In genomic region chr9:107735356-107736184, GRCm38 (mm10) we compare ENCODE assay signal across 9 mouse cellular contexts. TPM values are rescaled to one million over a fixed set of nuclear protein-coding genes. Genes with fewer than 3 reads are reported as not detected.
DNase-seq lines count a peak whose midpoint lies in the region; ATAC-seq and TF ChIP-seq lines count a peak whose summit lies in the region.
"Had no signal": no experiment of that assay in that cellular context is flagged by ENCODE, and none has a peak within 500 bp of the region (broad histone marks: within the 10 kb centered on the region; RNA-seq: fewer than 3 reads in every experiment).

No protein-coding gene starts in this region.

- no peak for TF ChIP-seq CTCF in kidney, adult 2 months (conservative IDR thresholded peaks at IDR 0.05; ENCODE audit: insufficient read depth, insufficient read length, low read depth, low read length)

- no peak overlapping the region for H3K4me3 ChIP-seq in kidney, adult 2 months (ENCODE audit: insufficient read depth, low read depth, low read length)
- H3K4me3 ChIP-seq in embryonic facial prominence, embryonic 14.5 days (ENCODE audit: low read depth, low read length) = peak overlapping the region; percentile 23
- peak overlapping the region; percentile 17 for H3K4me3 ChIP-seq in limb, embryonic 11.5 days (ENCODE audit: low read depth, low read length)
- no peak overlapping the region for H3K4me3 ChIP-seq in stomach, embryonic 15.5 days (replicated peaks)

- TF ChIP-seq POLR2A in kidney, adult 2 months (IDR thresholded peaks at IDR 0.05; ENCODE audit: low read depth, low read length) = no peak

- H3K9me3 ChIP-seq in embryonic facial prominence, embryonic 14.5 days (ENCODE audit: control insufficient read depth, low read length) = no peaks in the 10 kb centered on the region
- H3K9me3 ChIP-seq in limb, embryonic 11.5 days (ENCODE audit: control insufficient read depth, low read length) = no peaks in the 10 kb centered on the region
- H3K9me3 ChIP-seq in stomach, embryonic 15.5 days = no peaks in the 10 kb centered on the region

- DNase-seq in kidney, adult 2 months = no peak
- DNase-seq in kidney, adult 9 months = no peak
- peak; percentile 77 for DNase-seq in embryonic facial prominence, embryonic 14.5 days (ENCODE audit: low spot score)
- DNase-seq in limb, embryonic 11.5 days (ENCODE audit: low spot score) = peak; percentile 55
- no peak for DNase-seq in natural killer cell, adult 2 months (ENCODE audit: low spot score in 2 of 2)
- DNase-seq in left cerebral cortex, adult 8-10 months (ENCODE audit: low spot score in 2 of 2) = no peak
- no peak for DNase-seq in ovary, postnatal 36 days (ENCODE audit: low spot score)

- H3K27ac ChIP-seq in kidney, adult 2 months (ENCODE audit: insufficient read depth, low read depth, low read length) = peak overlapping the region; percentile 1; the same call in 1 of the 2 replicates
- H3K27ac ChIP-seq in embryonic facial prominence, embryonic 14.5 days (replicated peaks; ENCODE audit: low read depth, low read length) = peak overlapping the region; percentile 91
- H3K27ac ChIP-seq in limb, embryonic 11.5 days (replicated peaks; ENCODE audit: low read depth, low read length) = peak overlapping the region; percentile 76
- H3K27ac ChIP-seq in stomach, embryonic 15.5 days = peak overlapping the region; percentile 37; the same call in 1 of the 2 replicates
- H3K27ac ChIP-seq: macrophage had no signal

- ATAC-seq in embryonic facial prominence, embryonic 14.5 days (ENCODE audit: low read depth) = peak; percentile 23
- ATAC-seq in limb, embryonic 11.5 days (ENCODE audit: insufficient number of reproducible peaks, low FRiP score, low TSS enrichment, low read depth) = peak; percentile 12
- ATAC-seq in stomach, embryonic 15.5 days (ENCODE audit: insufficient read depth, low FRiP score, low read depth) = no peak

- peak overlapping the region; percentile 53 for H3K4me2 ChIP-seq in embryonic facial prominence, embryonic 14.5 days (ENCODE audit: low read depth, low read length)
- peak overlapping the region; percentile 49 for H3K4me2 ChIP-seq in limb, embryonic 11.5 days (ENCODE audit: low read depth, severe bottlenecking)
- peak overlapping the region; percentile 39 for H3K4me2 ChIP-seq in stomach, embryonic 15.5 days

- WGBS in kidney, adult 2 months = 23% methylated on average over 17 of the region's 17 CpGs
- WGBS in embryonic facial prominence, embryonic 14.5 days = 5% methylated on average over 15 of the region's 17 CpGs
- 5% methylated on average over 15 of the region's 17 CpGs for WGBS in limb, embryonic 11.5 days
- WGBS in stomach, embryonic 15.5 days = 12% methylated on average over 17 of the region's 17 CpGs

- H3K9ac ChIP-seq in embryonic facial prominence, embryonic 14.5 days (ENCODE audit: low read depth, low read length) = peak overlapping the region; percentile 48; the same call in 1 of the 2 replicates
- peak overlapping the region; percentile 43 for H3K9ac ChIP-seq in limb, embryonic 11.5 days (ENCODE audit: low read length)
- no peak overlapping the region for H3K9ac ChIP-seq in stomach, embryonic 15.5 days

- no peaks in the 10 kb centered on the region for H3K27me3 ChIP-seq in kidney, adult 2 months (replicated peaks; ENCODE audit: control insufficient read depth, insufficient read depth, low read length)
- H3K27me3 ChIP-seq in embryonic facial prominence, embryonic 14.5 days (replicated peaks; ENCODE audit: control insufficient read depth, insufficient read depth, low read length) = no peaks in the 10 kb centered on the region
- H3K27me3 ChIP-seq in limb, embryonic 11.5 days (ENCODE audit: control insufficient read depth, insufficient read depth, low read length) = no peaks in the 10 kb centered on the region
- H3K27me3 ChIP-seq in stomach, embryonic 15.5 days (replicated peaks) = no peaks in the 10 kb centered on the region

- H3K36me3 ChIP-seq in kidney, adult 2 months (ENCODE audit: control insufficient read depth, insufficient read depth, low read length) = peaks cover 1% of the 10 kb centered on the region; the same call in 1 of the 2 replicates
- peaks cover 21% of the 10 kb centered on the region for H3K36me3 ChIP-seq in embryonic facial prominence, embryonic 14.5 days (ENCODE audit: control insufficient read depth, insufficient read depth, low read length)
- peaks cover 6% of the 10 kb centered on the region; the same call in 1 of the 2 replicates for H3K36me3 ChIP-seq in limb, embryonic 11.5 days (ENCODE audit: control insufficient read depth, insufficient read depth, low read length)
- H3K36me3 ChIP-seq in stomach, embryonic 15.5 days = peaks cover 12% of the 10 kb centered on the region

- H3K4me1 ChIP-seq in kidney, adult 2 months (ENCODE audit: control insufficient read depth, insufficient read depth, low read length) = no peaks in the 10 kb centered on the region
- peaks cover 25% of the 10 kb centered on the region for H3K4me1 ChIP-seq in embryonic facial prominence, embryonic 14.5 days (ENCODE audit: control insufficient read depth, insufficient read depth, low read length)
- peaks cover 36% of the 10 kb centered on the region for H3K4me1 ChIP-seq in limb, embryonic 11.5 days (ENCODE audit: control insufficient read depth, insufficient read depth, low read length)
- H3K4me1 ChIP-seq in stomach, embryonic 15.5 days = peaks cover 35% of the 10 kb centered on the region

RNA-seq across cellular contexts. Expression of gene Sema3f, which starts 25.3 kb away (rescaled TPM):
- polyA plus RNA-seq in kidney, adult 2 months (2012; rRNA removed) = 39.1 and 45.5 TPM in 2 replicates
- polyA plus RNA-seq in embryonic facial prominence, embryonic 14.5 days (2014; fragmentation: Nextera tagmentation; extraction: Ambion mirVana) = 32.8 and 36.9 TPM in 2 replicates
- 27.4 and 32.5 TPM in 2 replicates for polyA plus RNA-seq in limb, embryonic 11.5 days (2014; fragmentation: Nextera tagmentation; extraction: Ambion mirVana)
- polyA plus RNA-seq in stomach, embryonic 15.5 days (2015; fragmentation: Nextera tagmentation; extraction: Ambion mirVana) = 19.7 and 21.3 TPM in 2 replicates
- total RNA-seq in left cerebral cortex, adult 8-10 months (2022) = 10 to 100 TPM; 14.5 to 17.6 (median 16.0) TPM
- polyA plus RNA-seq: macrophage had no signal

RNA-seq across cellular contexts. Expression of gene Rbm5, which starts 35.2 kb away (rescaled TPM):
- 43.8 and 51.5 TPM in 2 replicates for polyA plus RNA-seq in kidney, adult 2 months (2012; rRNA removed)
- polyA plus RNA-seq in embryonic facial prominence, embryonic 14.5 days (2014; fragmentation: Nextera tagmentation; extraction: Ambion mirVana) = 145 and 159 TPM in 2 replicates
- 179 and 195 TPM in 2 replicates for polyA plus RNA-seq in limb, embryonic 11.5 days (2014; fragmentation: Nextera tagmentation; extraction: Ambion mirVana)
- polyA plus RNA-seq in stomach, embryonic 15.5 days (2015; fragmentation: Nextera tagmentation; extraction: Ambion mirVana) = 182 and 185 TPM in 2 replicates
- total RNA-seq in left cerebral cortex, adult 8-10 months (2022) = 100 to 1,000 TPM; 117 to 136 (median 126) TPM

RNA-seq across cellular contexts. Expression of gene Gnat1, which starts 56.1 kb away (rescaled TPM):
- polyA plus RNA-seq in kidney, adult 2 months (2012; rRNA removed) = 0.09 and 0.22 TPM in 2 replicates
- 0.79 and 1.5 TPM in 2 replicates for polyA plus RNA-seq in embryonic facial prominence, embryonic 14.5 days (2014; fragmentation: Nextera tagmentation; extraction: Ambion mirVana)
- 1.7 and 1.8 TPM in 2 replicates for polyA plus RNA-seq in limb, embryonic 11.5 days (2014; fragmentation: Nextera tagmentation; extraction: Ambion mirVana)
- 1.1 and 1.9 TPM in 2 replicates for polyA plus RNA-seq in stomach, embryonic 15.5 days (2015; fragmentation: Nextera tagmentation; extraction: Ambion mirVana)
- 1 to 10 TPM in 1 of 4 experiments, under 1 TPM in 3; 0.32 to 1.0 (median 0.62) TPM for total RNA-seq in left cerebral cortex, adult 8-10 months (2022)
- polyA plus RNA-seq: macrophage had no signal

Comparison
In these comparisons a context has a peak if more than half of its experiments do, and no peak if none do; other contexts are left out.
1. DNase-seq: peak in embryonic facial prominence, embryonic 14.5 days (single experiment) and limb, embryonic 11.5 days (single experiment); none in kidney, adult 2 months (single experiment), kidney, adult 9 months (single experiment), natural killer cell, adult 2 months (0 of 2), left cerebral cortex, adult 8-10 months (0 of 2) and ovary, postnatal 36 days (single experiment).
2. H3K27ac ChIP-seq: peak in every context shown above with its lines; median percentile 91 in embryonic facial prominence, embryonic 14.5 days; 76 in limb, embryonic 11.5 days; 37 in stomach, embryonic 15.5 days; 1 in kidney, adult 2 months.
3. H3K4me3 ChIP-seq: peak in embryonic facial prominence, embryonic 14.5 days (single experiment) and limb, embryonic 11.5 days (single experiment); none in kidney, adult 2 months (single experiment) and stomach, embryonic 15.5 days (single experiment).
4. Peak in every context shown above with its lines, with median percentiles within 50 percentile points of each other: H3K4me2 ChIP-seq.